Mouse (Mus musculus): Measurements from ENCODE around the gene Gm11985. TPM values are rescaled to one million over a fixed set of nuclear protein-coding genes. Genes with fewer than 3 reads are reported as not detected.

Gm11985 gene
- polyA plus RNA-seq, 1 experiment from 2014 or later = 0.15 TPM

DNA sequence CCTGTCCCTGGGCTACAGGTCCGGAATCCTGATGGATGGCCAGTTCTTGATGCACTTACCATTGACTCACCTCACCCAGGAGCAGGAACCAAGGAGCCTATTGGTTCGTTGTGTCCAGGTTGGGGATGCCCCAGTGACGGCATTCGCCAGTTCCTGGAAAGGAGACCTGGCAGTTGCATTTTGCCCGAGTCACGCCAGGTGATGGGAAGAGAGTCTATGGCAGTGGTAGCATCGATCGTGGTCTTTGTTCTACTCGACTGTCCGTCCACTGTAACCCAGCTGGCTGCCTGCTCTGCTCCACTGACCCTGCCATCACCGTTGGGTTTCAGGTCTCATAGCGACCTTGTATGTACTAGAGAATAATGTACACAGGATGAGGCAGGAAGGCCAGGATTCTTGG lies 36.0 kb downstream of the Gm11985 start:
- Histone ChIP-seq H3K36me3 (ENCODE audit: control insufficient read depth, insufficient read depth, low read length) (no peaks in the 10 kb centered on the region), H3K27me3 (ENCODE audit: control insufficient read depth, insufficient read depth, low read depth, low read length) (no peaks in the 10 kb centered on the region), H3K4me2 (ENCODE audit: low read depth, low read length) (no peak overlapping the region), H3K27ac (ENCODE audit: low read length) (no peak overlapping the region), H3K4me1 (replicated peaks; ENCODE audit: control insufficient read depth, insufficient read depth, low read length) (no peaks in the 10 kb centered on the region), H3K9ac (ENCODE audit: low read length) (no peak overlapping the region), H3K4me3 (ENCODE audit: low read length) (no peak overlapping the region), H3K9me3 (ENCODE audit: control insufficient read depth, low read length) (no peaks in the 10 kb centered on the region)
- 89% methylated on average over 12 of the region's 12 CpGs for WGBS
- no peak for ATAC-seq (ENCODE audit: low read depth)

DNA sequence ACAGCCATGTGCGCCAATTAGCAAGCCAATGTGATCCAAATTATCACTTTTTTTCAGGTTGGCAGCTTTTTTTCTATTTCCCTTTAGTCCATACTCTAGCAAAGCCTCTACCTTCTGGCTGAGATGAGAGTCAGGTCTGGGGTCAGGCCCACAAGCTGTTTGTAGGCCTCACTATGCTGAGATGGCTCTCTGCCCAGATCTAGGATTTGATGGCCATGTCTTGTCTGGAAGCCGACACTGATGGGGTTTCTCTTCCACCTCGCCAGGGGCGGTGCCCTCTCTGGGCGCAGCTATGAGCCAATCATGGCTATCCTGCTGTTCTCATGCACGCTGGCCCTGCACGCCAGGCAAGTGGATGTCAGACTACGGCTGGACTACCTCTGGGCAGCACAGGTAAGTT lies 37.9 kb downstream of the Gm11985 start:
- Histone ChIP-seq H3K27ac (ENCODE audit: low read length) (no peak overlapping the region), H3K27me3 (ENCODE audit: control insufficient read depth, insufficient read depth, low read depth, low read length) (no peaks in the 10 kb centered on the region), H3K9ac (ENCODE audit: low read length) (no peak overlapping the region), H3K36me3 (ENCODE audit: control insufficient read depth, insufficient read depth, low read length) (no peaks in the 10 kb centered on the region), H3K4me1 (replicated peaks; ENCODE audit: control insufficient read depth, insufficient read depth, low read length) (no peaks in the 10 kb centered on the region), H3K9me3 (ENCODE audit: control insufficient read depth, low read length) (no peaks in the 10 kb centered on the region), H3K4me3 (ENCODE audit: low read length) (no peak overlapping the region), H3K4me2 (ENCODE audit: low read depth, low read length) (no peak overlapping the region)
- no peak for ATAC-seq (ENCODE audit: low read depth)
- 85% methylated on average over 8 of the region's 8 CpGs for WGBS

DNA sequence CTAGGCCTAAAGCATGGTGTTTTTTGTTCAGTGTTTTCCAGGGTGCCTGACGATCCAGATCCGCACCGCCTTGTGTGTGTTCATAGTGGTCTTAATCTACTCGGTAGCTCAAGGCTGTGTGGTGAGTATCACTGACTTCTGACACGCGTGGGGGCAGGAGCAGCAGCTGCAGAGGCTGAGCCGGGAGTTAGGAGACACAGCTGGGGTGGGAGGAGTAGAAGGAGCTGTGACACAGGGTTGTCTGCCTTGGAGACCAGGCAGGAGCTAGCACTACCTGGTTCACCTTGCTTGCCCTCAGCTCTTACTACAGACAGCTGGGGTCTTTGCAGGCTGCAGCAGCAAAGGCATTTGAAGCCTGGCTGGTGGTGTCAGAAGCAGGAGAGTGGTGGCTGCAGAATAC lies 38.9 kb downstream of the Gm11985 start:
- Histone ChIP-seq H3K27ac (ENCODE audit: low read length) (no peak overlapping the region), H3K9ac (ENCODE audit: low read length) (no peak overlapping the region), H3K27me3 (ENCODE audit: control insufficient read depth, insufficient read depth, low read depth, low read length) (no peaks in the 10 kb centered on the region), H3K4me1 (replicated peaks; ENCODE audit: control insufficient read depth, insufficient read depth, low read length) (no peaks in the 10 kb centered on the region), H3K4me2 (ENCODE audit: low read depth, low read length) (no peak overlapping the region), H3K36me3 (ENCODE audit: control insufficient read depth, insufficient read depth, low read length) (no peaks in the 10 kb centered on the region), H3K9me3 (ENCODE audit: control insufficient read depth, low read length) (no peaks in the 10 kb centered on the region), H3K4me3 (ENCODE audit: low read length) (no peak overlapping the region)
- ATAC-seq (ENCODE audit: low read depth) = no peak
- WGBS = 50% methylated on average over 7 of the region's 7 CpGs

DNA sequence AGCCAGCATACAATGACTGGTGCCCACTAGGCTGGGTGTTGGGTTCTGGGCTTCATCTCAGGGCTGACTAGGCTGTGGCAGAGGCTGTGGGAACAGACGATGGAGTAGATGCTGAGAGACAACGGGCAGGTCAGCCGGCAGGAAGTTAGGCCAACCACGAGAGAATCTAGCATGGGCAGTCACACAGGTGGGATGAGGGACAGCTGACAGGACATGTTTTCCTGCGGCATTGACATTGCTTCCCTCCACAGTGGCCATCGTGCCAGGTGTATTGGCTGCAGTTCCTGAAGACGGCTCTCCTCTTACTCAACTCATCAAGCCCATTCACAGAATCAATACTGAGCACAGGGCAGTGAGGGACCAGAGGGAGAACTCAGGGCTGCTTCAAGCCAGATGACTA lies 40.4 kb downstream of the Gm11985 start:
- no peak overlapping the region for H3K9ac ChIP-seq (ENCODE audit: low read length)
- WGBS = 88% methylated on average over 7 of the region's 7 CpGs
- no peak overlapping the region for H3K4me2 ChIP-seq (ENCODE audit: low read depth, low read length)
- no peaks in the 10 kb centered on the region for H3K27me3 ChIP-seq (ENCODE audit: control insufficient read depth, insufficient read depth, low read depth, low read length)
- H3K27ac ChIP-seq (ENCODE audit: low read length) = no peak overlapping the region
- no peaks in the 10 kb centered on the region for H3K36me3 ChIP-seq (ENCODE audit: control insufficient read depth, insufficient read depth, low read length)
- no peaks in the 10 kb centered on the region for H3K9me3 ChIP-seq (ENCODE audit: control insufficient read depth, low read length)
- no peak overlapping the region for H3K4me3 ChIP-seq (ENCODE audit: low read length)
- ATAC-seq (ENCODE audit: low read depth) = no peak
- no peaks in the 10 kb centered on the region for H3K4me1 ChIP-seq (replicated peaks; ENCODE audit: control insufficient read depth, insufficient read depth, low read length)

DNA sequence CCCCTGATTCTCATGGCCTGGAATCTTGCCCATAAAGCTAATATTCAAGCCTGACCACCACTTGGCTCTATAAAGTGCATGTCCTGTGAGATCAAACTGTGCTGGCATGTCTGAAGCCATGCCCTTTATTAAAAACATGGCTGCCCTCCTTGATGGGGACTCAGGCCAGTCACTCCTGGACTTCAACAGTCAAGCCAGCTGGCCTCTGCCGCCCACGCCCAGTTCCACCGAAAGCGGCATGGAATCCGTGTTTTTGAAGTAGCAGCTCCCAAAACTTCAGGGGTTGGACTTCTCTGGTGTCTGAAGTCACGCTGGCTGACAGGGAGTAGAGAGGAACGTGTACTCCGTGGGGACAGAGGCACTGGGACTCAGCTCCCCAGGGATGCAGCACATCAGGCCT lies 40.8 kb downstream of the Gm11985 start:
- no peaks in the 10 kb centered on the region for H3K36me3 ChIP-seq (ENCODE audit: control insufficient read depth, insufficient read depth, low read length)
- H3K9ac ChIP-seq (ENCODE audit: low read length) = no peak overlapping the region
- no peak overlapping the region for H3K27ac ChIP-seq (ENCODE audit: low read length)
- no peak overlapping the region for H3K4me2 ChIP-seq (ENCODE audit: low read depth, low read length)
- no peak for ATAC-seq (ENCODE audit: low read depth)
- no peaks in the 10 kb centered on the region for H3K27me3 ChIP-seq (ENCODE audit: control insufficient read depth, insufficient read depth, low read depth, low read length)
- peaks cover 4% of the 10 kb centered on the region for H3K4me1 ChIP-seq (replicated peaks; ENCODE audit: control insufficient read depth, insufficient read depth, low read length)
- 81% methylated on average over 8 of the region's 8 CpGs for WGBS
- no peaks in the 10 kb centered on the region for H3K9me3 ChIP-seq (ENCODE audit: control insufficient read depth, low read length)
- H3K4me3 ChIP-seq (ENCODE audit: low read length) = no peak overlapping the region

DNA sequence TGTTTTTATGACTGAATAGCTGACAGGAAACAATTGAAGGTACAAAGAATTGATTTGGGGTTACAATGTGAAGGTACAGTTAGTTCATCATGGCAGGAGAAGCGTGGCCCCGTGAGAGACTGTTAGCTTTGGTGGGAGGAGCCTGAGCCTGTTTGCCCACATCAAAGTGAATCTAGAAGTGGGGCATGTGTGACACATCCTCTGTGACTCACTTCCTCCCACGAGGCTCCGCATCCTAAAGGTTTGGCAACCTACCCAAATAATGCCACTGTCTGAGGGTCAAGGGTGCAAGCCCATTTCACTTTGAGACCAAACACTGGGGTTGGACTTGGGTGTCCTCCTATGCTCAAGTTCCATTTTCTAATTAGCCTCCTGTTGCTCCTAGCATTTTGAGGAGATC lies 43.1 kb downstream of the Gm11985 start:
- 24% methylated on average over 4 of the region's 4 CpGs for WGBS
- no peaks in the 10 kb centered on the region for H3K27me3 ChIP-seq (ENCODE audit: control insufficient read depth, insufficient read depth, low read depth, low read length)
- H3K9me3 ChIP-seq (ENCODE audit: control insufficient read depth, low read length) = no peaks in the 10 kb centered on the region
- H3K4me1 ChIP-seq (replicated peaks; ENCODE audit: control insufficient read depth, insufficient read depth, low read length) = peaks cover 5% of the 10 kb centered on the region
- H3K27ac ChIP-seq (ENCODE audit: low read length) = no peak overlapping the region
- H3K9ac ChIP-seq (ENCODE audit: low read length) = no peak overlapping the region
- ATAC-seq (ENCODE audit: low read depth) = no peak
- no peaks in the 10 kb centered on the region for H3K36me3 ChIP-seq (ENCODE audit: control insufficient read depth, insufficient read depth, low read length)
- no peak overlapping the region for H3K4me2 ChIP-seq (ENCODE audit: low read depth, low read length)
- no peak overlapping the region for H3K4me3 ChIP-seq (ENCODE audit: low read length)

DNA sequence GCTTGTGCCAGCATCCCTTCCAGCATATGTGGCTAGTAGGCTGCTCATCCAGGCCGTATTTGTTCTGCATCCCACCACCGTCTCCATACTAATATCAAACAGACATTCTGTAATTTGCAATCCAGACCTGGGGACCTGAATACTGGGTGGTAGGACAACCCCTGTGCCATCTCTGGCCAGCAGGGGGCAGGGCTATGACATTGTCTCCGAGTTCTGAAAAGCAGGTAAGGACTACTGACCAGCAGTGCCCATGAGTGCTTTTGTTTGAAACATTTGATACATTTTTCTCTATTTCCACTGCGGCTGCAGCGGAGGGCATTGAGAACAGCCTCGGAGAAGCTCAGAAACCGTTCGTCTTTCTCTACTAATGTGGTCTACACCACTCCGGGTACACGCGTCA lies 44.0 kb downstream of the Gm11985 start:
- Histone ChIP-seq H3K27ac (ENCODE audit: low read length) (no peak overlapping the region), H3K4me2 (ENCODE audit: low read depth, low read length) (no peak overlapping the region), H3K27me3 (ENCODE audit: control insufficient read depth, insufficient read depth, low read depth, low read length) (no peaks in the 10 kb centered on the region), H3K9ac (ENCODE audit: low read length) (no peak overlapping the region), H3K4me3 (ENCODE audit: low read length) (no peak overlapping the region), H3K9me3 (ENCODE audit: control insufficient read depth, low read length) (no peaks in the 10 kb centered on the region), H3K36me3 (ENCODE audit: control insufficient read depth, insufficient read depth, low read length) (no peaks in the 10 kb centered on the region), H3K4me1 (replicated peaks; ENCODE audit: control insufficient read depth, insufficient read depth, low read length) (peaks cover 5% of the 10 kb centered on the region)
- ATAC-seq (ENCODE audit: low read depth) = no peak
- 82% methylated on average over 11 of the region's 11 CpGs for WGBS

DNA sequence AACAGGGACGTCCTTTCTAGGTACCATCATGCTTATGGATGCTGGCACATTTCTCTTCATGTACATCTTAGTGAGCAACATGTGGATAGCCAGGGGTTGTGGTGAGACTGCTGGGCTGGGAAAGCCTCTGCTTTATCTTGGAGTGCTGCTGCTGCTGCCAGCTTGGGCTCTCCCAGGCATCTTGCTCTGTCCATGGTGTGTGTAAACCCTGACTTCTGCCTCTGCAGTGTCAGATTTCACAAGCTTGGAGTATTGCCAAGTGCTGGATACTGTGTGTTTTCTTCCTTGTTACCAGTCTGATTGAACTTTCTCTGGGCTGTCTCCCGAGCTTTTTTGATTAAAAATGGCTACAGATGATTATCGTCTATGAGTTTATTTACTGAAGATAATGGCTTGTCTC lies 45.6 kb downstream of the Gm11985 start:
- Histone ChIP-seq H3K27me3 (ENCODE audit: control insufficient read depth, insufficient read depth, low read depth, low read length) (no peaks in the 10 kb centered on the region), H3K4me2 (ENCODE audit: low read depth, low read length) (no peak overlapping the region), H3K36me3 (ENCODE audit: control insufficient read depth, insufficient read depth, low read length) (no peaks in the 10 kb centered on the region), H3K27ac (ENCODE audit: low read length) (no peak overlapping the region), H3K9ac (ENCODE audit: low read length) (no peak overlapping the region), H3K4me3 (ENCODE audit: low read length) (no peak overlapping the region), H3K4me1 (replicated peaks; ENCODE audit: control insufficient read depth, insufficient read depth, low read length) (peaks cover 5% of the 10 kb centered on the region), H3K9me3 (ENCODE audit: control insufficient read depth, low read length) (no peaks in the 10 kb centered on the region)
- WGBS = 19% methylated on average over 3 of the region's 3 CpGs
- peak; percentile 78 for ATAC-seq (ENCODE audit: low read depth)

DNA sequence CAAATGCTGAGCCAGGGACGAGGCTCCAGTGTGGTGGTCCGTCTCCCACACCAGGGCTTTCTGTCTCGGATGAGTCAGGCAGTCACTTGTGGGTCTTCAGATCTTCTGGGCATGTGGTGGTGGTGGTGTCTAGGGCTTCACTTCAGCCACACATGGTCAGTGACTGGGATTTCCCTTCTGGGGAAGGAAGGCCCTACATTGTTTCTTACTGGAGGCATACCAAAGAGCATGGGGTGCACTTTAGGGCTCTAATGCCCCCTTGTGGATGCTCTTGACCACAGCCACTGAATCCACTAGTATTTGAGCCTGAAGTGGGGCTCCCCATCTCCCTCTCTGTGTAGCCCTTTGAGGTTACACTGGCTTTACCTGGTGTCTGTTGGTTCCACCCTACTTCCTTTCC lies 47.9 kb downstream of the Gm11985 start:
- H3K4me3 ChIP-seq (ENCODE audit: low read length) = no peak overlapping the region

DNA sequence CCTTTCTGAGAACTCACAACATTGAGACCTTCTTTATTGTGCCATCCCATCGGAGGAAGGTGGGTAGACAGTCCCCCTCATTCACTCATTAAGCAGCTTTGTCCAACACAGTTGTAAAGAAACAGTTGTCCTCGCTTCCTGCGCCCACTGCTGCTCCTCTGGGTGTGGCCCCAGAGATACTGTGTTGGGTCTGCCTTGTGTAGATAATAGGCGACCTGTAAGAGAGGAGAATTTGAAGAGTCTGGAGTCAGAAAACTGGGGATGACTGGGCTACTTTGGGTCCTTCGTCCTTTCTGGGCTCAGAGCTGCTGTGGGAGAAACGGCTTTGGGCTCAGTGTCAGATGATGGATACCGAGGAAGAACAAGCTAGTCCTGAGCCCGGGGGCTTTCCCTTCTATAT lies 50.0 kb downstream of the Gm11985 start:
- no peak overlapping the region for H3K4me2 ChIP-seq (ENCODE audit: low read depth, low read length)
- no peak overlapping the region for H3K27ac ChIP-seq (ENCODE audit: low read length)
- no peak overlapping the region for H3K4me3 ChIP-seq (ENCODE audit: low read length)
- H3K4me1 ChIP-seq (replicated peaks; ENCODE audit: control insufficient read depth, insufficient read depth, low read length) = peaks cover 10% of the 10 kb centered on the region
- no peaks in the 10 kb centered on the region for H3K9me3 ChIP-seq (ENCODE audit: control insufficient read depth, low read length)
- no peaks in the 10 kb centered on the region for H3K27me3 ChIP-seq (ENCODE audit: control insufficient read depth, insufficient read depth, low read depth, low read length)
- no peaks in the 10 kb centered on the region for H3K36me3 ChIP-seq (ENCODE audit: control insufficient read depth, insufficient read depth, low read length)
- H3K9ac ChIP-seq (ENCODE audit: low read length) = no peak overlapping the region
- WGBS = 77% methylated on average over 8 of the region's 8 CpGs
- ATAC-seq (ENCODE audit: low read depth) = no peak

More for the DNA sequence above, 47.9 kb downstream of the Gm11985 start:
- no peak for ATAC-seq (ENCODE audit: low read depth)
- H3K9me3 ChIP-seq (ENCODE audit: control insufficient read depth, low read length) = no peaks in the 10 kb centered on the region
- H3K27ac ChIP-seq (ENCODE audit: low read length) = no peak overlapping the region
- no peak overlapping the region for H3K4me2 ChIP-seq (ENCODE audit: low read depth, low read length)
- H3K9ac ChIP-seq (ENCODE audit: low read length) = no peak overlapping the region
- WGBS = 92% methylated on average over 3 of the region's 3 CpGs
- H3K27me3 ChIP-seq (ENCODE audit: control insufficient read depth, insufficient read depth, low read depth, low read length) = no peaks in the 10 kb centered on the region
- H3K4me1 ChIP-seq (replicated peaks; ENCODE audit: control insufficient read depth, insufficient read depth, low read length) = peaks cover 10% of the 10 kb centered on the region
- no peaks in the 10 kb centered on the region for H3K36me3 ChIP-seq (ENCODE audit: control insufficient read depth, insufficient read depth, low read length)
